Mouse (Mus musculus) embryonic fibroblast, embryonic 13.5 days (primary cell): ENCODE data around the gene Cebpb.

ENCODE experiments used
- CTCF ChIP-seq: IDR thresholded peaks from 2 replicates; pipeline ENCODE4 v1.5.1; 2011; ENCODE audit warnings: mild to moderate bottlenecking, control low read depth, low read length, moderate library complexity, borderline replicate concordance; ENCODE audit not compliant: insufficient read depth
- POLR2A ChIP-seq: IDR thresholded peaks from 2 replicates; pipeline ENCODE4 v1.6.1; 2011; ENCODE audit warnings: low read depth, mild to moderate bottlenecking, control low read depth, low read length, moderate library complexity

DNA sequence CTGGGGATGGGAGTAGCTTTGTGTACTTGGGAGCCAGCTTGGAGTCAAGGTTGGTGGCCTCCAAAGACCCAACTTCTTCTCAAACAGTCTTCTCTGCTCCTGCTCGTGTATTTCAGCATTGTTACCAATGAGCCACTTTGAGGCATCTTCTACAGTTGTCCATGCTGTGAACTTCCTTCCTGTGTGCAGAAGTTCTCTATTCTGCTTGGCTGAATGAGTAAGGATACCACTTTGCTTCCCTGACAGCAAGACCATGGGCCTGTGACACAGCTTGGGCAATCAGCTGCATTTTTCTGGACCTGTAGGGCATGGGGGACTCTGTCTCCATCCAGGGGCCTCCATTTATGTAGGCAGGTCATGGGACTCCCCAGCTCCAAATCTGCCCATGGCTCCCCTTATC is 28.5 kb downstream of the Cebpb start:
- TF ChIP-seq CTCF (no peak), POLR2A (no peak)
